Mouse (Mus musculus): ENCODE measurements around the gene Znrf2.

DNA sequence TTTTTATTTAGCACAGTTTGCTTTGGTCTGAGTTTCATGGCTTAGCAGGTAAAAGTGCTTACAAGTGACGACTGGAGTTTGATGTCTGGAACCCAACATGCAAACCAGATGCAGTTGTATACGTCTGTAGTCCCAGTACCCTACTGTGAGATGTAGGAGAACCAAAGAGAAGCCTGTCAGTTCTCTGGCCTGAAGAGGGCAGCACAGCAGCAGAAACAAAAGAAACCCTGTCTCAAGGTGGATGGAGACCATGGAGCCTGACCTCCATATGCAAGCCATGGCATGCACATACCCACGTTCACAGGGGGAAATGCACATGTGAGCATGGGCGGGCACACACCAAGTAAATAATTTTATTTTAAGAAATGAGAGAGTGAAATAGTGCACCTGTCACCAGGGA lies 100.8 kb downstream of the Znrf2 start:
- TF ChIP-seq CTCF (IDR thresholded peaks at IDR 0.05) (peak; percentile 89), POLR2A (IDR thresholded peaks at IDR 0.05; ENCODE audit: insufficient read depth, low read depth, low read length) (no peak), EP300 (IDR thresholded peaks at IDR 0.05; ENCODE audit: insufficient read depth, low read depth, low read length) (peak; percentile 91)
